16 mouse cellular contexts compared by ENCODE assay signal in the genomic region with DNA sequence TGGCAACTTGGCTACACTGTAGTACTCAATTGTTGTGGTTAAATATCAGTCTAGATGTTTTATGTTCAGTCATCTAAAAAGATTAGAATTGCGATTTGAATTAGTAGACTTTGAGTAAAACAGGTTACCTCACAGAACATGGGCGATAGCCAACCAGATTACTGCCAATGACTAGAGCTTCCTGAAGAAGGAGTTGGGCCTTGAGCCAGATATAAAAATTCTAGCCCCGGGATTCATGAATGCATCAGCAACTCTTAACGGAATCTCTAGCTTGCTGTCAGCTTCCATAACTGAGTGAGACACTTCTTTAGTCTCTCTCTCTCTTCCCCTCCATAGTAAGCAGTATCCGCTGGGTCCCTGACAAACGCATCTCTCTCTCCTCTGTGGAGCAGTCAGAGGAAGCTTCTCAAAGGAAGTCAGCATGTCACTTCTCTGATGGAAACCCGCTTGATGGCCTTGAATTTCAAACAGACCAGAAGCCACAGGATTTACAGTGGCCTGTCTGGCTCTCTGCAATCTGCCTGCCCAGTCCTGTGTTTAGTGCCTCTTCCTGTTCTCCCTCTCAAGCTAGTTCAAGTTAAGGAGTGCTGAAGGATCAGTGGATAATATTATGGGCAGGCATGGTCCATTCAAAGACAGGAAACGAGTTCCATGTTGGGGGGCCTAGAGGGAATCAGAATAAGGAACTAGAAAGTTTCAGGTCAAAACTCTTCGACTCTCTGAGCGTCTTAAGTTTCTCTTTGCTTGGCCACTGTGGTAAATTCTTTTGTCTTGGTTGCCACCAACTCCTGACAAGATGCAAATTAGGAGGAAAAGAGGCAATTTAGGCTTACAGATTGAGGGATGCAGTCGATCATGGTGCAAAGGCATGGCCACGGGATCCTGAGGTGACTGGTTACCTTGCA. TPM values are rescaled to one million over a fixed set of nuclear protein-coding genes. Genes with fewer than 3 reads are reported as not detected.
DNase-seq lines count a peak whose midpoint lies in the region; ATAC-seq and TF ChIP-seq lines count a peak whose summit lies in the region.
"Had no signal": no experiment of that assay in that cellular context is flagged by ENCODE, and none has a peak within 500 bp of the region (broad histone marks: within the 10 kb centered on the region; RNA-seq: fewer than 3 reads in every experiment).

No protein-coding gene starts in this region.

- no peaks in the 10 kb centered on the region for H3K27me3 ChIP-seq in midbrain, embryonic 14.5 days (ENCODE audit: control insufficient read depth, insufficient read depth, low read length)
- H3K27me3 ChIP-seq in midbrain, embryonic 11.5 days (ENCODE audit: control insufficient read depth, insufficient read depth, low read length), result no peaks in the 10 kb centered on the region
- H3K27me3 ChIP-seq in kidney, adult 2 months (replicated peaks; ENCODE audit: control insufficient read depth, insufficient read depth, low read length), result no peaks in the 10 kb centered on the region

- H3K36me3 ChIP-seq in midbrain, embryonic 14.5 days (ENCODE audit: control insufficient read depth, insufficient read depth, low read length), result no peaks in the 10 kb centered on the region
- H3K36me3 ChIP-seq in midbrain, embryonic 11.5 days (ENCODE audit: control insufficient read depth, insufficient read depth, low read length), result no peaks in the 10 kb centered on the region
- H3K36me3 ChIP-seq in kidney, adult 2 months (ENCODE audit: control insufficient read depth, insufficient read depth, low read length), result no peaks in the 10 kb centered on the region
- H3K36me3 ChIP-seq: hindbrain, embryonic 10.5 days had no signal

- H3K4me2 ChIP-seq in midbrain, embryonic 14.5 days (ENCODE audit: low read length), result no peak overlapping the region
- H3K4me2 ChIP-seq in midbrain, embryonic 11.5 days, result no peak overlapping the region
- H3K4me2 ChIP-seq: heart, embryonic 11.5 days had no signal

- WGBS in midbrain, embryonic 14.5 days, result 79% methylated on average over 12 of the region's 12 CpGs
- 89% methylated on average over 12 of the region's 12 CpGs for WGBS in midbrain, embryonic 11.5 days
- 64% methylated on average over 12 of the region's 12 CpGs for WGBS in kidney, adult 2 months

- TF ChIP-seq POLR2A in kidney, adult 2 months (IDR thresholded peaks at IDR 0.05; ENCODE audit: low read depth, low read length), result no peak

- H3K9ac ChIP-seq in midbrain, embryonic 14.5 days (replicated peaks; ENCODE audit: low read length), result no peak overlapping the region
- no peak overlapping the region for H3K9ac ChIP-seq in midbrain, embryonic 11.5 days (ENCODE audit: low read length)

- DNase-seq in adrenal gland, adult (ENCODE audit: inconsistent age in 2 of 2, low spot score in 1 of 2), result peak; percentile 45 to 68
- DNase-seq in adrenal gland, postnatal 25 days, result no peak
- no peak for DNase-seq in frontal cortex, postnatal 36 days (ENCODE audit: low spot score in 2 of 2)
- DNase-seq in midbrain, embryonic 14.5 days, result no peak
- DNase-seq in midbrain, embryonic 11.5 days (ENCODE audit: low spot score, missing footprints), result no peak
- DNase-seq in kidney, adult 2 months, result no peak
- DNase-seq: cerebellum, adult 2 months; gastrocnemius, postnatal 14 days; kidney, adult 8-10 months; lung, adult 18-20 months; thymus, adult 18-20 months had no signal

- H3K27ac ChIP-seq in midbrain, embryonic 14.5 days (replicated peaks; ENCODE audit: low read depth, low read length), result 0 out of 2 replicates have a peak overlapping the region, but pooled peaks have one; percentile 4
- H3K27ac ChIP-seq in midbrain, embryonic 11.5 days (ENCODE audit: low read depth, low read length), result no peak overlapping the region
- no peak overlapping the region for H3K27ac ChIP-seq in kidney, adult 2 months (ENCODE audit: insufficient read depth, low read depth, low read length)
- H3K27ac ChIP-seq: hindbrain, embryonic 10.5 days; left cerebral cortex, adult 2 months had no signal

- no peak for TF ChIP-seq CTCF in kidney, adult 2 months (conservative IDR thresholded peaks at IDR 0.05; ENCODE audit: insufficient read depth, insufficient read length, low read depth, low read length)

- H3K4me1 ChIP-seq in midbrain, embryonic 14.5 days (ENCODE audit: control insufficient read depth, insufficient read depth, low read length), result no peaks in the 10 kb centered on the region
- H3K4me1 ChIP-seq in midbrain, embryonic 11.5 days (ENCODE audit: control insufficient read depth, insufficient read depth, low read length), result no peaks in the 10 kb centered on the region
- H3K4me1 ChIP-seq in kidney, adult 2 months (ENCODE audit: control insufficient read depth, insufficient read depth, low read length), result no peaks in the 10 kb centered on the region
- H3K4me1 ChIP-seq: hindbrain, embryonic 10.5 days had no signal

- no peaks in the 10 kb centered on the region for H3K9me3 ChIP-seq in midbrain, embryonic 14.5 days (ENCODE audit: control insufficient read depth, low read length)
- no peaks in the 10 kb centered on the region for H3K9me3 ChIP-seq in midbrain, embryonic 11.5 days (ENCODE audit: control insufficient read depth, low read length)
- H3K9me3 ChIP-seq: hindbrain, embryonic 10.5 days had no signal

- ATAC-seq in frontal cortex, adult (ENCODE audit: low TSS enrichment), result peak; percentile 38; the same call in 1 of the 2 replicates
- no peak for ATAC-seq in midbrain, embryonic 14.5 days (ENCODE audit: low FRiP score, low TSS enrichment)
- ATAC-seq in midbrain, embryonic 11.5 days (ENCODE audit: low FRiP score), result no peak
- ATAC-seq in granulocyte monocyte progenitor cell, adult 5-6 weeks (replicated peaks; ENCODE audit: poor library complexity, severe bottlenecking), result peak; percentile 50

- no peak overlapping the region for H3K4me3 ChIP-seq in midbrain, embryonic 14.5 days (replicated peaks; ENCODE audit: low read depth, low read length)
- no peak overlapping the region for H3K4me3 ChIP-seq in midbrain, embryonic 11.5 days (ENCODE audit: low read depth, low read length)
- H3K4me3 ChIP-seq in kidney, adult 2 months (ENCODE audit: insufficient read depth, low read depth, low read length), result no peak overlapping the region
- H3K4me3 ChIP-seq: hindbrain, embryonic 10.5 days; left cerebral cortex, adult 2 months had no signal

RNA-seq across cellular contexts. Expression of a gene that starts 46.0 kb away (rescaled TPM):
- total RNA-seq in adrenal gland, postnatal 25 days (2021), result 4.8 and 6.7 TPM in 2 replicates
- 0.43 and 0.79 TPM in 2 replicates for polyA plus RNA-seq in midbrain, embryonic 14.5 days (2014; fragmentation: Nextera tagmentation; extraction: Ambion mirVana)
- polyA plus RNA-seq in midbrain, embryonic 11.5 days (2014; fragmentation: Nextera tagmentation; extraction: Ambion mirVana), result 0.75 and 0.87 TPM in 2 replicates
- total RNA-seq in granulocyte monocyte progenitor cell, adult 5-6 weeks (2014; fragmentation: Nextera tagmentation), result not detected in 2 replicates
- total RNA-seq in granulocyte monocyte progenitor cell, adult 5-6 weeks (2017), result under 0.01 TPM in 1 of 2 replicates, not detected in the other
- polyA plus RNA-seq in kidney, adult 2 months (2012; rRNA removed), result 3.1 and 4.3 TPM in 2 replicates

Comparison
In these comparisons a context has a peak if more than half of its experiments do, and no peak if none do; other contexts are left out.
1. DNase-seq: peak in adrenal gland, adult (2 of 2); none in adrenal gland, postnatal 25 days (single experiment), frontal cortex, postnatal 36 days (0 of 2), midbrain, embryonic 14.5 days (single experiment), midbrain, embryonic 11.5 days (single experiment) and kidney, adult 2 months (single experiment).
2. ATAC-seq: peak in frontal cortex, adult (single experiment) and granulocyte monocyte progenitor cell, adult 5-6 weeks (single experiment); none in midbrain, embryonic 14.5 days (single experiment) and midbrain, embryonic 11.5 days (single experiment).